Mouse (Mus musculus): ENCODE results near the gene Rab43. TPM values are rescaled to one million over a fixed set of nuclear protein-coding genes. Genes with fewer than 3 reads are reported as not detected.
A peak's percentile ranks its signal among the peaks of the same experiment; 100 is the strongest.

The Rab43 gene
- 10.9 and 14.9 TPM in 2 replicates for polyA plus RNA-seq (2014; fragmentation: Nextera tagmentation; extraction: Ambion mirVana)

GRCm38 (mm10) chr6:87811675-87812338, at the start of gene Rab43:
TSS of gene Rab43 (minus strand) at chr6:87812164.
- peaks cover 4% of the 10 kb centered on the region; the same call in 1 of the 2 replicates for H3K4me1 ChIP-seq (ENCODE audit: control insufficient read depth, insufficient read depth, low read length)
- H3K9me3 ChIP-seq (ENCODE audit: control insufficient read depth, low read depth, low read length) = no peaks in the 10 kb centered on the region
- H3K27ac ChIP-seq (ENCODE audit: low read length) = peak within 1 kb of the TSS; percentile 79
- peak within 1 kb of the TSS; percentile 82 for H3K4me2 ChIP-seq (replicated peaks; ENCODE audit: low read depth, low read length)
- no peaks in the 10 kb centered on the region for H3K27me3 ChIP-seq (ENCODE audit: control insufficient read depth, insufficient read depth, low read length)
- H3K4me3 ChIP-seq (ENCODE audit: low read depth, low read length) = peak within 1 kb of the TSS; percentile 78
- H3K36me3 ChIP-seq (ENCODE audit: control insufficient read depth, insufficient read depth, low read length) = peaks cover 11% of the 10 kb centered on the region; the same call in 1 of the 2 replicates
- H3K9ac ChIP-seq (replicated peaks; ENCODE audit: low read depth, low read length) = peak within 1 kb of the TSS; percentile 57
- WGBS = under 1% methylated on average over 56 of the region's 56 CpGs
- ATAC-seq (ENCODE audit: insufficient number of reproducible peaks, insufficient read depth, low FRiP score, low read depth) = peak; percentile 95

GRCm38 (mm10) chr6:87857071-87857470, 45.1 kb upstream of the Rab43 start:
- Histone ChIP-seq H3K27me3 (ENCODE audit: control insufficient read depth, insufficient read depth, low read length) (no peaks in the 10 kb centered on the region), H3K4me3 (ENCODE audit: low read depth, low read length) (no peak overlapping the region), H3K27ac (ENCODE audit: low read length) (no peak overlapping the region), H3K9me3 (ENCODE audit: control insufficient read depth, low read depth, low read length) (no peaks in the 10 kb centered on the region), H3K4me2 (replicated peaks; ENCODE audit: low read depth, low read length) (no peak overlapping the region), H3K9ac (replicated peaks; ENCODE audit: low read depth, low read length) (no peak overlapping the region), H3K36me3 (ENCODE audit: control insufficient read depth, insufficient read depth, low read length) (no peaks in the 10 kb centered on the region), H3K4me1 (ENCODE audit: control insufficient read depth, insufficient read depth, low read length) (no peaks in the 10 kb centered on the region)
- 57% methylated on average over 1 of the region's 1 CpGs for WGBS
- no peak for ATAC-seq (ENCODE audit: insufficient number of reproducible peaks, insufficient read depth, low FRiP score, low read depth)

- H3K4me3 ChIP-seq (ENCODE audit: low read depth, low read length) = no peak overlapping the region
- H3K4me1 ChIP-seq (ENCODE audit: control insufficient read depth, insufficient read depth, low read length) = peaks cover 9% of the 10 kb centered on the region
- WGBS = 76% methylated on average over 4 of the region's 4 CpGs
- H3K9ac ChIP-seq (replicated peaks; ENCODE audit: low read depth, low read length) = no peak overlapping the region
- H3K27me3 ChIP-seq (ENCODE audit: control insufficient read depth, insufficient read depth, low read length) = no peaks in the 10 kb centered on the region
- peaks cover under 1% of the 10 kb centered on the region; the same call in 1 of the 2 replicates for H3K36me3 ChIP-seq (ENCODE audit: control insufficient read depth, insufficient read depth, low read length)
- H3K27ac ChIP-seq (ENCODE audit: low read length) = no peak overlapping the region
- no peak overlapping the region for H3K4me2 ChIP-seq (replicated peaks; ENCODE audit: low read depth, low read length)
- no peaks in the 10 kb centered on the region for H3K9me3 ChIP-seq (ENCODE audit: control insufficient read depth, low read depth, low read length)
- no peak for ATAC-seq (ENCODE audit: insufficient number of reproducible peaks, insufficient read depth, low FRiP score, low read depth)
Measured at GRCm38 (mm10) chr6:87853446-87853845, 41.5 kb upstream of the Rab43 start.

GRCm38 (mm10) chr6:87851871-87852270, 39.9 kb upstream of the Rab43 start:
- no peak overlapping the region; the same call in 1 of the 2 replicates for H3K4me2 ChIP-seq (replicated peaks; ENCODE audit: low read depth, low read length)
- WGBS = 85% methylated on average over 6 of the region's 6 CpGs
- H3K27me3 ChIP-seq (ENCODE audit: control insufficient read depth, insufficient read depth, low read length) = no peaks in the 10 kb centered on the region
- no peak for ATAC-seq (ENCODE audit: insufficient number of reproducible peaks, insufficient read depth, low FRiP score, low read depth)
- peaks cover 9% of the 10 kb centered on the region; the same call in 1 of the 2 replicates for H3K36me3 ChIP-seq (ENCODE audit: control insufficient read depth, insufficient read depth, low read length)
- H3K27ac ChIP-seq (ENCODE audit: low read length) = no peak overlapping the region
- H3K4me1 ChIP-seq (ENCODE audit: control insufficient read depth, insufficient read depth, low read length) = peaks cover 20% of the 10 kb centered on the region
- no peaks in the 10 kb centered on the region for H3K9me3 ChIP-seq (ENCODE audit: control insufficient read depth, low read depth, low read length)
- no peak overlapping the region for H3K9ac ChIP-seq (replicated peaks; ENCODE audit: low read depth, low read length)
- H3K4me3 ChIP-seq (ENCODE audit: low read depth, low read length) = no peak overlapping the region

GRCm38 (mm10) chr6:87850900-87851614, 39.1 kb upstream of the Rab43 start, which contains the start of gene Cnbp:
TSS of gene Cnbp (minus strand) at chr6:87851106.
- no peaks in the 10 kb centered on the region for H3K27me3 ChIP-seq (ENCODE audit: control insufficient read depth, insufficient read depth, low read length)
- H3K4me1 ChIP-seq (ENCODE audit: control insufficient read depth, insufficient read depth, low read length) = peaks cover 20% of the 10 kb centered on the region
- no peaks in the 10 kb centered on the region for H3K9me3 ChIP-seq (ENCODE audit: control insufficient read depth, low read depth, low read length)
- H3K4me2 ChIP-seq (replicated peaks; ENCODE audit: low read depth, low read length) = peak within 1 kb of the TSS; percentile 85
- H3K36me3 ChIP-seq (ENCODE audit: control insufficient read depth, insufficient read depth, low read length) = peaks cover 9% of the 10 kb centered on the region; the same call in 1 of the 2 replicates
- H3K4me3 ChIP-seq (ENCODE audit: low read depth, low read length) = peak within 1 kb of the TSS; percentile 100
- H3K9ac ChIP-seq (replicated peaks; ENCODE audit: low read depth, low read length) = peak within 1 kb of the TSS; percentile 99
- peak within 1 kb of the TSS; percentile 96 for H3K27ac ChIP-seq (ENCODE audit: low read length)
- WGBS = under 1% methylated on average over 55 of the region's 55 CpGs
- peak; percentile 97 for ATAC-seq (ENCODE audit: insufficient number of reproducible peaks, insufficient read depth, low FRiP score, low read depth)

GRCm38 (mm10) chr6:87850155-87850899, 38.4 kb upstream of the Rab43 start:
- peak overlapping the region; percentile 99 for H3K9ac ChIP-seq (replicated peaks; ENCODE audit: low read depth, low read length)
- WGBS = under 1% methylated on average over 67 of the region's 73 CpGs
- ATAC-seq (ENCODE audit: insufficient number of reproducible peaks, insufficient read depth, low FRiP score, low read depth) = peak; percentile 72

GRCm38 (mm10) chr6:87849780-87850154, 37.8 kb upstream of the Rab43 start:
- Histone ChIP-seq H3K27me3 (ENCODE audit: control insufficient read depth, insufficient read depth, low read length) (no peaks in the 10 kb centered on the region), H3K9ac (replicated peaks; ENCODE audit: low read depth, low read length) (peak overlapping the region; percentile 99), H3K27ac (ENCODE audit: low read length) (peak overlapping the region; percentile 96; the same call in 1 of the 2 replicates), H3K36me3 (ENCODE audit: control insufficient read depth, insufficient read depth, low read length) (peaks cover 15% of the 10 kb centered on the region), H3K9me3 (ENCODE audit: control insufficient read depth, low read depth, low read length) (no peaks in the 10 kb centered on the region), H3K4me2 (replicated peaks; ENCODE audit: low read depth, low read length) (peak overlapping the region; percentile 82), H3K4me1 (ENCODE audit: control insufficient read depth, insufficient read depth, low read length) (peaks cover 20% of the 10 kb centered on the region), H3K4me3 (ENCODE audit: low read depth, low read length) (peak overlapping the region; percentile 100)
- ATAC-seq (ENCODE audit: insufficient number of reproducible peaks, insufficient read depth, low FRiP score, low read depth) = no peak
- WGBS = under 1% methylated on average over 8 of the region's 8 CpGs

More at GRCm38 (mm10) chr6:87850155-87850899, 38.4 kb upstream of the Rab43 start:
- peaks cover 9% of the 10 kb centered on the region; the same call in 1 of the 2 replicates for H3K36me3 ChIP-seq (ENCODE audit: control insufficient read depth, insufficient read depth, low read length)
- peak overlapping the region; percentile 96 for H3K27ac ChIP-seq (ENCODE audit: low read length)
- H3K4me3 ChIP-seq (ENCODE audit: low read depth, low read length) = peak overlapping the region; percentile 100
- H3K4me2 ChIP-seq (replicated peaks; ENCODE audit: low read depth, low read length) = peak overlapping the region; percentile 82
- no peaks in the 10 kb centered on the region for H3K27me3 ChIP-seq (ENCODE audit: control insufficient read depth, insufficient read depth, low read length)
- H3K4me1 ChIP-seq (ENCODE audit: control insufficient read depth, insufficient read depth, low read length) = peaks cover 20% of the 10 kb centered on the region
- H3K9me3 ChIP-seq (ENCODE audit: control insufficient read depth, low read depth, low read length) = no peaks in the 10 kb centered on the region

GRCm38 (mm10) chr6:87846813-87847212, 34.8 kb upstream of the Rab43 start:
- Histone ChIP-seq H3K36me3 (ENCODE audit: control insufficient read depth, insufficient read depth, low read length) (peaks cover 42% of the 10 kb centered on the region), H3K4me2 (replicated peaks; ENCODE audit: low read depth, low read length) (no peak overlapping the region)
- WGBS = 83% methylated on average over 1 of the region's 1 CpGs

More at GRCm38 (mm10) chr6:87846813-87847212, 34.8 kb upstream of the Rab43 start:
- Histone ChIP-seq H3K4me3 (ENCODE audit: low read depth, low read length) (no peak overlapping the region), H3K27ac (ENCODE audit: low read length) (no peak overlapping the region), H3K4me1 (ENCODE audit: control insufficient read depth, insufficient read depth, low read length) (peaks cover 20% of the 10 kb centered on the region), H3K9ac (replicated peaks; ENCODE audit: low read depth, low read length) (no peak overlapping the region), H3K9me3 (ENCODE audit: control insufficient read depth, low read depth, low read length) (no peaks in the 10 kb centered on the region), H3K27me3 (ENCODE audit: control insufficient read depth, insufficient read depth, low read length) (no peaks in the 10 kb centered on the region)
- no peak for ATAC-seq (ENCODE audit: insufficient number of reproducible peaks, insufficient read depth, low FRiP score, low read depth)
